Mouse (Mus musculus) spleen, adult 2 months (tissue): ENCODE results near the gene Nacc1.

ENCODE experiments used
- CTCF ChIP-seq: fragments of 200-500 bp; IDR thresholded peaks from 2 replicates; pipeline ENCODE4 v1.5.1; 2011; ENCODE audit warnings: mild to moderate bottlenecking, inconsistent platforms; ENCODE audit not compliant: insufficient read depth, insufficient read length, insufficient replicate concordance; ENCODE audit errors: extremely low read depth
- POLR2A ChIP-seq: fragments of 200-500 bp; IDR thresholded peaks from 2 replicates; pipeline ENCODE4 v1.6.1; 2011; ENCODE audit warnings: low read depth, low read length, inconsistent platforms

- TF ChIP-seq POLR2A = no peak
- TF ChIP-seq CTCF = no peak
These were observed 22.3 kb upstream of the Nacc1 start for GRCm38 (mm10) chr8:84709931-84710330.
